Mouse (Mus musculus) liver, adult 2 months (tissue): Measurements from ENCODE around the gene Smarcad1.

Experiments
- CTCF ChIP-seq: fragments of 200-500 bp; IDR thresholded peaks from 2 replicates; pipeline ENCODE4 v1.5.1; 2011; ENCODE audit warnings: low read depth, low read length, control low read depth
- POLR2A ChIP-seq: fragments of 200-500 bp; IDR thresholded peaks from 2 replicates; pipeline ENCODE4 v1.6.1; 2011; ENCODE audit warnings: low read length, control low read depth; ENCODE audit not compliant: insufficient read depth; ENCODE audit errors: extremely low read depth

- TF ChIP-seq POLR2A (no peak), CTCF (no peak)
Measured at GRCm38 (mm10) chr6:65144621-65145205, 102.3 kb downstream of the Smarcad1 start, which contains the start of gene Hpgds.
